Mouse (Mus musculus): ENCODE data around the gene Blvrb. TPM values are rescaled to one million over a fixed set of nuclear protein-coding genes. Genes with fewer than 3 reads are reported as not detected.

The Blvrb gene
- total RNA-seq, 2 experiments from 2014 or later, result 18.1 to 18.3 TPM

DNA sequence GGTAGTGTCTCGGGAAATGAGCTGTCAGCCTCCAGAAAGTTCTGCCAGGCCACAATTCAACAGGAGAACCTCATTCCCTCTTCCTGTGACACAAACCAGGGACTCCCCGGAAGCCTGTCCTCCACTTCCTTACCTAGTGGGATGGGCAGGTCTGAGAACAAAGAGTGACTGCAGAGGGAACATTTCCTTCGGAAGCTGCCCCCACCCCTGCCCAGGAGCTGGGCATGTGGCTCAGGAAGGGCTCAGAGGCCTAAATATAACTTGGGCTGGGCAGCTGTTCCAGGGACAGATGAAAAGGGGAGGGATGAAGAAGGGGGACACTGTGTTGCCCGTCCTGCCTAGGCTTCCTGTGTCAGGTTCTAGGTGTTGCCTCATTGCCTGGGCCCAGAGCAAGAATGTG is 53.8 kb downstream of the Blvrb start:
- no peak for DNase-seq (ENCODE audit: extremely low spot score in 1 of 2, low spot score in 2 of 2)
- intact Hi-C loops (cut with DNase I), result no loop called here
- no peak for TF ChIP-seq CTCF (IDR thresholded peaks at IDR 0.05)
- no peak overlapping the region for H3K27ac ChIP-seq
- H3K4me3 ChIP-seq, result no peak overlapping the region

- no peak overlapping the region for H3K27ac ChIP-seq
Observed at GRCm38 (mm10) chr7:27506765-27507370, 59.1 kb downstream of the Blvrb start.

DNA sequence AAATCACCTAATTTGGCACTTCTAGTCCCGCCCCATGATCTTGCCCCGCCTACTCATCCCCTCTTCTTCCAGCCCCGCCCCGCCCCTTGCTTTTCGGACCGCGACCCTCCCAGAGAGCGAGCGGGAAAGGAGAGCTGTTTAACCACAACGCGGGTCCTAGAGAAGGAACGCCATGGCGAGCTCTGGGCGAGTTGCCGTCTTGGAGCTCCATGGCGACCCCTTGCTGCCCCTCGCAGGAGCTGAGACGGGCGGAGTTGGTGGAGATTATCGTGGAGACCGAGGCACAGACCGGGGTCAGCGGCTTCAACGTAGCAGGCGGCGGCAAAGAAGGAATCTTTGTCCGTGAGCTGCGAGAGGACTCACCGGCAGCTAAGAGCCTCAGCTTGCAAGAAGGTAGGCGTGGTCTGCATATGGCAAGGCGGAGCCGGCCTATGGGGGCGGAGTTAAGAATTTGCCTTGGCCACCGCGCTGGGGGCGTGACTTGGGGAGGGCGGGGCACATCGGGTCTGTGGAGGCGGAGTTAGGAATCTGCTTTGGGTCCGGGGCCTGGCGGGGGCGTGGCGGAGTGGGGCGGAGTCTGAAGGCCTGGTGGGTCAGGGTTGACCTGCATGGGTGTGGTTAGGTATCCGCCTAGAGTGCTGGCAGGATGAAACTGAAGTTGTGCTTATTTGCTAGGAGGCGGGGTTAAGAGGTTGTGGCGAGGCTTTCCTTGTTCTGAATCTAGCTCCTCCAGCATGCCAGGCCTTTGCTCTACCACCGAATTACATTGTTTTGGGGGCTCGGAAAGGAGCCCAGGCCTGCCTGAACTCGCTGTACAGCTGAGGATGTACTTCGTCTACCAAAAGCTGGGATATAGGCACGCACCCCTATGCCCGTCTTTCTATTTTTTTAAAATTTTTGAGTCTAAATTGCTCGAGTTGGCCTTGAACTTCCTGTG is 60.2 kb downstream of the Blvrb start:
- intact Hi-C loops (cut with DNase I), result loop anchor here (2.0 to 5.0 kb wide), 2 partner anchors 15 to 61 kb away; partner anchors contain the start of genes Blvrb and Sptbn4
- DNase-seq (ENCODE audit: extremely low spot score in 1 of 2, low spot score in 2 of 2), result peak; percentile 87 to 88
- peak; percentile 12 for TF ChIP-seq CTCF (IDR thresholded peaks at IDR 0.05)
- H3K27ac ChIP-seq, result peak overlapping the region; percentile 80
- peak overlapping the region; percentile 48 for H3K4me3 ChIP-seq

More at GRCm38 (mm10) chr7:27506765-27507370, 59.1 kb downstream of the Blvrb start:
- intact Hi-C loops (cut with DNase I), result loop anchor here (2.0 to 5.0 kb wide), 2 partner anchors 14 to 60 kb away; partner anchors contain the start of genes Blvrb and Sptbn4
- H3K4me3 ChIP-seq, result no peak overlapping the region
- no peak for DNase-seq (ENCODE audit: extremely low spot score in 1 of 2, low spot score in 2 of 2)
- no peak for TF ChIP-seq CTCF (IDR thresholded peaks at IDR 0.05)

DNA sequence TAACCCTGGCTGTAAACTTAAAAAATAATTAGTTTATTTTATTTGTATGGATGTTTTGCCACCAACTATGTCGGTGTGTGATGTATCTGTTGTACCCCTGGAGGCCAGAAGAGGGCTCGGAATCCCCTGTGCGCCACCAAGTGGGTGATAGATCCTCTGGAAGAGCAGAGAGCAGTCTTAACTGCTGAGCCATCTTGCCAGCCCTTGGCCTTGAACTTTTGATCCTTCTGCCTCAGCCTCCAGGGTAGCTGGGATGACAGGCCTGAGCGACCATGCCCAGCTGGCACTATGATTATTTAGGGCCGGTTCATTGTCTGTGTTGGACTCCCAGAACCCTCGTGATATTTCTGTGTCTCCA is 60.8 kb downstream of the Blvrb start:
- peak; percentile 68 for TF ChIP-seq CTCF (IDR thresholded peaks at IDR 0.05)
- intact Hi-C loops (cut with DNase I), result loop anchor here (5.0 kb wide), 1 partner anchor 61 kb away; the partner anchor contains the start of genes Blvrb and Sptbn4
- no peak for DNase-seq (ENCODE audit: extremely low spot score in 1 of 2, low spot score in 2 of 2)
- H3K4me3 ChIP-seq, result peak overlapping the region; percentile 48
- peak overlapping the region; percentile 41 for H3K27ac ChIP-seq

- Histone ChIP-seq H3K4me3 (no peak overlapping the region), H3K27ac (no peak overlapping the region)
- DNase-seq (ENCODE audit: extremely low spot score in 1 of 2, low spot score in 2 of 2), result no peak
- intact Hi-C loops (cut with DNase I), result no loop called here
- TF ChIP-seq CTCF (IDR thresholded peaks at IDR 0.05), result no peak
Observed at GRCm38 (mm10) chr7:27510809-27511208, 63.0 kb downstream of the Blvrb start.

GRCm38 (mm10) chr7:27514961-27515360 is 67.2 kb downstream of the Blvrb start:
- H3K27ac ChIP-seq, result no peak overlapping the region
- TF ChIP-seq CTCF (IDR thresholded peaks at IDR 0.05), result no peak
- DNase-seq (ENCODE audit: extremely low spot score in 1 of 2, low spot score in 2 of 2), result no peak
- H3K4me3 ChIP-seq, result no peak overlapping the region
- intact Hi-C loops (cut with DNase I), result no loop called here

Other genes starting within 250 kb of the Blvrb start
- 10 to 100 TPM; 11.7 to 12.6 TPM for gene Itpkc, start 219.3 kb upstream of the Blvrb start, total RNA-seq (2021)
- 10 to 100 TPM; 35.4 to 36.2 TPM for gene Coq8b, start 215.0 kb upstream of the Blvrb start, total RNA-seq (2021)
- gene Numbl, start 189.5 kb upstream of the Blvrb start, total RNA-seq (2021), result 100 to 1,000 TPM; 117 to 135 TPM
- 10 to 100 TPM; 48.1 to 51.2 TPM for gene Ltbp4, start 110.3 kb upstream of the Blvrb start, total RNA-seq (2021)
- 10 to 100 TPM; 23.2 to 40.3 TPM for gene Shkbp1, start 92.0 kb upstream of the Blvrb start, total RNA-seq (2021)
- not detected for gene Gm20479, start 90.6 kb upstream of the Blvrb start, total RNA-seq (2021)
- 100 to 1,000 TPM; 153 to 162 TPM for gene Sptbn4, start 292 bp upstream of the Blvrb start, total RNA-seq (2021)
- 1 to 10 TPM; 3.3 TPM for gene Sertad3, start 25.8 kb downstream of the Blvrb start, total RNA-seq (2021)
- 10 to 100 TPM; 18.8 to 21.7 TPM for gene Sertad1, start 38.9 kb downstream of the Blvrb start, total RNA-seq (2021)
- gene Prx, start 51.3 kb downstream of the Blvrb start, total RNA-seq (2021), result under 1 TPM; 0.47 to 0.50 TPM
- gene Hipk4, start 75.3 kb downstream of the Blvrb start, total RNA-seq (2021), result under 1 TPM in 1 of 2 experiments, not detected in 1; 0.16 TPM
- gene Pld3, start 105.2 kb downstream of the Blvrb start, total RNA-seq (2021), result 100 to 1,000 TPM; 746 to 788 TPM
- 10 to 100 TPM; 25.9 to 27.1 TPM for gene 2310022A10Rik, start 105.3 kb downstream of the Blvrb start, total RNA-seq (2021)
- gene Akt2, start 143.6 kb downstream of the Blvrb start, total RNA-seq (2021), result 100 to 1,000 TPM; 115 to 116 TPM
- 100 to 1,000 TPM in 1 of 2 experiments, 10 to 100 TPM in 1; 99.1 to 101 TPM for gene Ttc9b, start 205.9 kb downstream of the Blvrb start, total RNA-seq (2021)
- 100 to 1,000 TPM; 202 to 214 TPM for gene Map3k10, start 226.6 kb downstream of the Blvrb start, total RNA-seq (2021)
- 10 to 100 TPM; 11.8 to 11.9 TPM for gene Zfp607b, start 241.4 kb downstream of the Blvrb start, total RNA-seq (2021)

Measured in left cerebral cortex, adult 2 months (tissue).